In genomic region chr17:29155355-29156135, GRCm38 (mm10) we compare ENCODE assay signal across 10 mouse cellular contexts. TPM values are rescaled to one million over a fixed set of nuclear protein-coding genes. Genes with fewer than 3 reads are reported as not detected.
DNase-seq lines count a peak whose midpoint lies in the region; ATAC-seq and TF ChIP-seq lines count a peak whose summit lies in the region.
"Had no signal": no experiment of that assay in that cellular context is flagged by ENCODE, and none has a peak within 500 bp of the region (broad histone marks: within the 10 kb centered on the region; RNA-seq: fewer than 3 reads in every experiment).

No protein-coding gene starts in this region.

- H3K9ac ChIP-seq in hindbrain, embryonic 16.5 days (ENCODE audit: low read depth, low read length) = no peak overlapping the region
- H3K9ac ChIP-seq: liver, embryonic 12.5 days had no signal

- TF ChIP-seq CTCF in E14TG2a.4 (conservative IDR thresholded peaks at IDR 0.05; ENCODE audit: low read length) = no peak
- no peak for TF ChIP-seq CTCF in olfactory bulb, adult 2 months (IDR thresholded peaks at IDR 0.05; ENCODE audit: insufficient read depth, low read depth, low read length)

- no peak overlapping the region for H3K4me2 ChIP-seq in hindbrain, embryonic 16.5 days (ENCODE audit: low read length)
- H3K4me2 ChIP-seq: liver, embryonic 12.5 days had no signal

- no peak for TF ChIP-seq POLR2A in olfactory bulb, adult 2 months (IDR thresholded peaks at IDR 0.05; ENCODE audit: insufficient read depth, low read depth, low read length)

- 0 out of 2 replicates have a peak overlapping the region, but pooled peaks have one; percentile 12 for H3K27ac ChIP-seq in heart, embryonic 10.5 days
- 0 out of 2 replicates have a peak overlapping the region, but pooled peaks have one; percentile 34 for H3K27ac ChIP-seq in hindbrain, embryonic 16.5 days (ENCODE audit: low read depth, low read length)
- peak overlapping the region; percentile 81 for H3K27ac ChIP-seq in olfactory bulb, adult 2 months (ENCODE audit: insufficient read depth, low read depth, low read length)
- H3K27ac ChIP-seq: liver, embryonic 12.5 days had no signal

- H3K9me3 ChIP-seq in heart, embryonic 10.5 days = no peaks in the 10 kb centered on the region; the same call in 1 of the 2 replicates
- H3K9me3 ChIP-seq in E14TG2a.4 (ENCODE audit: low read length) = no peaks in the 10 kb centered on the region
- H3K9me3 ChIP-seq in hindbrain, embryonic 16.5 days (ENCODE audit: control insufficient read depth, low read length) = no peaks in the 10 kb centered on the region
- H3K9me3 ChIP-seq: liver, embryonic 12.5 days had no signal

- peaks cover 15% of the 10 kb centered on the region for H3K4me1 ChIP-seq in heart, embryonic 10.5 days
- peaks cover 74% of the 10 kb centered on the region for H3K4me1 ChIP-seq in E14TG2a.4 (replicated peaks; ENCODE audit: low read depth, low read length)
- H3K4me1 ChIP-seq in hindbrain, embryonic 16.5 days (ENCODE audit: control insufficient read depth, insufficient read depth, low read depth, low read length) = peaks cover 13% of the 10 kb centered on the region
- peaks cover 33% of the 10 kb centered on the region for H3K4me1 ChIP-seq in olfactory bulb, adult 2 months (ENCODE audit: control insufficient read depth, insufficient read depth, low read length)

- WGBS in heart, embryonic 10.5 days = 80% methylated on average over 12 of the region's 12 CpGs
- WGBS in hindbrain, embryonic 16.5 days = 54% methylated on average over 12 of the region's 12 CpGs
- 55% methylated on average over 12 of the region's 12 CpGs for WGBS in olfactory bulb, adult 2 months

- intact Hi-C loops in heart, postnatal 14 days (cut with DNase I) = no loop called here

- H3K27me3 ChIP-seq in heart, embryonic 10.5 days (ENCODE audit: insufficient read depth, poor library complexity, severe bottlenecking) = no peaks in the 10 kb centered on the region
- no peaks in the 10 kb centered on the region for H3K27me3 ChIP-seq in E14TG2a.4 (ENCODE audit: insufficient read depth, low read length)
- no peaks in the 10 kb centered on the region for H3K27me3 ChIP-seq in hindbrain, embryonic 16.5 days (replicated peaks; ENCODE audit: control insufficient read depth, insufficient read depth, low read length)
- H3K27me3 ChIP-seq: liver, embryonic 12.5 days had no signal

- H3K36me3 ChIP-seq in heart, embryonic 10.5 days = peaks cover 3% of the 10 kb centered on the region
- peaks cover 24% of the 10 kb centered on the region for H3K36me3 ChIP-seq in E14TG2a.4 (ENCODE audit: insufficient read depth, low read length)
- no peaks in the 10 kb centered on the region for H3K36me3 ChIP-seq in hindbrain, embryonic 16.5 days (ENCODE audit: control insufficient read depth, insufficient read depth, low read length)
- H3K36me3 ChIP-seq: liver, embryonic 12.5 days had no signal

- no peak overlapping the region for H3K4me3 ChIP-seq in heart, embryonic 10.5 days
- H3K4me3 ChIP-seq in E14TG2a.4 (replicated peaks; ENCODE audit: low read length) = peak overlapping the region; percentile 60
- H3K4me3 ChIP-seq in hindbrain, embryonic 16.5 days (ENCODE audit: low read length) = no peak overlapping the region
- H3K4me3 ChIP-seq in olfactory bulb, adult 2 months (ENCODE audit: insufficient read depth, low read depth, low read length) = no peak overlapping the region
- H3K4me3 ChIP-seq: liver, embryonic 12.5 days had no signal

- DNase-seq in heart, embryonic 10.5 days (ENCODE audit: low spot score) = no peak
- no peak for DNase-seq in heart, adult 9 months (ENCODE audit: low spot score in 2 of 2)
- DNase-seq in heart, postnatal 14 days = no peak
- DNase-seq in cerebellum, postnatal 10 days = no peak
- DNase-seq in yolk sac, embryonic 10.5 days (ENCODE audit: low spot score) = no peak
- DNase-seq: kidney, adult 18-20 months had no signal

- ATAC-seq in hindbrain, embryonic 16.5 days = peak; percentile 10; the same call in 1 of the 2 replicates
- ATAC-seq: liver, embryonic 12.5 days had no signal

RNA-seq across cellular contexts. Expression of gene Rab44, which starts 41.6 kb away (rescaled TPM):
- polyA plus RNA-seq in heart, embryonic 10.5 days (2016; fragmentation: Nextera tagmentation; extraction: Ambion mirVana) = 0.23 and 0.48 TPM in 2 replicates
- 0.06 and 0.26 TPM in 2 replicates for polyA plus RNA-seq in hindbrain, embryonic 16.5 days (2015; fragmentation: Nextera tagmentation; extraction: Ambion mirVana)
- polyA plus RNA-seq in olfactory bulb, adult 2 months (2012; ENCODE audit: insufficient read depth, insufficient read length, low replicate concordance, missing spikeins) = not detected in 2 replicates
- under 1 TPM; 0.73 to 0.76 TPM for total RNA-seq in heart, postnatal 14 days (2021)

Comparison
In these comparisons a context has a peak if more than half of its experiments do, and no peak if none do; other contexts are left out.
1. H3K27ac ChIP-seq: peak in every context shown above with its lines; median percentile 81 in olfactory bulb, adult 2 months; 34 in hindbrain, embryonic 16.5 days; 12 in heart, embryonic 10.5 days.